Mouse (Mus musculus) myocyte (in vitro differentiated cells): ENCODE results near the gene Chrnb1. TPM values are rescaled to one million over a fixed set of nuclear protein-coding genes. Genes with fewer than 3 reads are reported as not detected.

Source experiments
- H3K27me3 ChIP-seq: one replicate; pipeline ENCODE4 v1.6.1; 2011; ENCODE audit not compliant: control insufficient read depth, insufficient read depth, insufficient read length
- H3K36me3 ChIP-seq: one replicate; pipeline ENCODE4 v1.6.1; 2011; ENCODE audit not compliant: control insufficient read depth, insufficient read depth
- H3K4me2 ChIP-seq: one replicate; pipeline ENCODE4 v1.6.1; 2011; ENCODE audit warnings: low read depth, control low read depth
- H3K4me3 ChIP-seq: one replicate; pipeline ENCODE4 v1.5.1; 2011; ENCODE audit warnings: mild to moderate bottlenecking, control low read depth, moderate library complexity
- H3K79me2 ChIP-seq: one replicate; pipeline ENCODE4 v1.6.1; 2011; ENCODE audit not compliant: control insufficient read depth, insufficient read depth
- H3ac ChIP-seq: one replicate; pipeline ENCODE4 v1.6.1; 2011; ENCODE audit not compliant: control insufficient read depth, insufficient read length
- CEBPB ChIP-seq: IDR thresholded peaks from 2 replicates; pipeline ENCODE4 v1.6.1; 2011; ENCODE audit warnings: mild to moderate bottlenecking, moderate library complexity; ENCODE audit not compliant: poor library complexity, insufficient read depth, severe bottlenecking
- E2F4 ChIP-seq: IDR thresholded peaks from one replicate; pipeline ENCODE4 v1.6.1; 2011; ENCODE audit warnings: mild to moderate bottlenecking, control low read depth, moderate library complexity; ENCODE audit not compliant: insufficient read depth
- MAX ChIP-seq: IDR thresholded peaks from one replicate; pipeline ENCODE4 v1.6.1; 2011; ENCODE audit warnings: low read depth, mild to moderate bottlenecking, control low read depth
- MYOD1 ChIP-seq, 3 experiments: IDR thresholded peaks; one replicate each; pipeline ENCODE4 v1.6.1; 2011; ENCODE audit warnings: control low read depth in 2 of 3, low read depth in 2 of 3, mild to moderate bottlenecking in 2 of 3, moderate library complexity in 1 of 3; ENCODE audit not compliant: insufficient read length in 2 of 3, control insufficient read depth in 1 of 3
- MYOG ChIP-seq, 3 experiments: IDR thresholded peaks; one replicate each; pipeline ENCODE4 v1.6.1; 2011; ENCODE audit warnings: control low read depth in 2 of 3, low read depth in 2 of 3, mild to moderate bottlenecking in 2 of 3; ENCODE audit not compliant: insufficient read length in 2 of 3, control insufficient read depth in 1 of 3, insufficient read depth in 1 of 3
- POLR2A ChIP-seq: IDR thresholded peaks from one replicate; pipeline ENCODE4 v1.6.1; 2011; ENCODE audit warnings: low read depth, mild to moderate bottlenecking, control low read depth, moderate library complexity; ENCODE audit not compliant: insufficient read length
- POLR2AphosphoS2 ChIP-seq: IDR thresholded peaks from one replicate; pipeline ENCODE4 v1.6.1; 2011; ENCODE audit warnings: low read depth, control low read depth; ENCODE audit not compliant: insufficient read length
- REST ChIP-seq: IDR thresholded peaks from one replicate; pipeline ENCODE4 v1.6.1; 2011; ENCODE audit warnings: mild to moderate bottlenecking, control low read depth, moderate library complexity; ENCODE audit not compliant: insufficient read depth, insufficient read length
- SRF ChIP-seq: IDR thresholded peaks from one replicate; pipeline ENCODE4 v1.6.1; 2011; ENCODE audit warnings: low read depth; ENCODE audit not compliant: control insufficient read depth, insufficient read length
- TCF12 ChIP-seq: IDR thresholded peaks from one replicate; pipeline ENCODE4 v1.6.1; 2011; ENCODE audit warnings: mild to moderate bottlenecking, control low read depth; ENCODE audit not compliant: poor library complexity, insufficient read depth, severe bottlenecking
- TCF3 ChIP-seq: IDR thresholded peaks from one replicate; pipeline ENCODE4 v1.6.1; 2011; ENCODE audit warnings: low read depth, control low read depth; ENCODE audit not compliant: insufficient read length
- USF1 ChIP-seq: IDR thresholded peaks from one replicate; pipeline ENCODE4 v1.6.1; 2011; ENCODE audit warnings: low read depth, mild to moderate bottlenecking, control low read depth, moderate library complexity
- polyA plus RNA-seq: library from polyadenylated mRNA; unstranded; fragments of >200 nt; fragmentation: generic; extraction: Trizol; gene quantifications from one replicate; pipeline ENCODE4 v1.2.1, GENCODE M21; 2012; ENCODE audit warnings: missing spikeins

The Chrnb1 gene
- polyA plus RNA-seq, 1 experiment: 95.3 TPM

- Histone ChIP-seq H3K4me3 (peak overlapping the region; percentile 59), H3K27me3 (no peaks in the 10 kb centered on the region), H3K4me2 (peak overlapping the region; percentile 64), H3K79me2 (peaks cover 22% of the 10 kb centered on the region), H3K36me3 (peaks cover 5% of the 10 kb centered on the region), H3ac (peak overlapping the region; percentile 2)
- TF ChIP-seq TCF12: no peak
Measured at GRCm38 (mm10) chr11:69766872-69767624, 28.7 kb downstream of the Chrnb1 start.

GRCm38 (mm10) chr11:69766126-69766609 lies 29.6 kb downstream of the Chrnb1 start:
- Histone ChIP-seq H3ac (peak overlapping the region; percentile 42), H3K36me3 (peaks cover 5% of the 10 kb centered on the region), H3K4me3 (peak overlapping the region; percentile 59), H3K79me2 (peaks cover 22% of the 10 kb centered on the region), H3K4me2 (peak overlapping the region; percentile 64), H3K27me3 (no peaks in the 10 kb centered on the region)
- no peak for TF ChIP-seq POLR2AphosphoS2
- TF ChIP-seq POLR2A: peak; percentile 51

GRCm38 (mm10) chr11:69765221-69766125 lies 30.3 kb downstream of the Chrnb1 start, which contains the start of gene Zbtb4:
TSS of gene Zbtb4 (plus strand) at chr11:69765912.
- Histone ChIP-seq H3K36me3 (peaks cover 2% of the 10 kb centered on the region), H3K79me2 (peaks cover 21% of the 10 kb centered on the region), H3ac (peak within 1 kb of the TSS; percentile 42), H3K4me2 (peak within 1 kb of the TSS; percentile 71), H3K27me3 (no peaks in the 10 kb centered on the region), H3K4me3 (peak within 1 kb of the TSS; percentile 59)
- TF ChIP-seq MYOD1 (IDR thresholded peaks at IDR 0.05; ENCODE audit: control insufficient read depth in 1 of 3, insufficient read length in 2 of 3, low read depth in 2 of 3) (peak in 2 of 3 experiments; percentile 41 to 47), SRF (no peak), MYOG (IDR thresholded peaks at IDR 0.05; ENCODE audit: control insufficient read depth in 1 of 3, insufficient read depth in 1 of 3, insufficient read length in 2 of 3, low read depth in 2 of 3) (peak in 1 of 3 experiments; percentile 44), MAX (no peak), CEBPB (no peak), POLR2A (peak; percentile 11)

- no peak overlapping the region for H3ac ChIP-seq
- TF ChIP-seq TCF12: no peak
- no peak for TF ChIP-seq REST
- no peak for TF ChIP-seq E2F4
- TF ChIP-seq CEBPB: no peak
- no peak for TF ChIP-seq USF1
- no peak for TF ChIP-seq POLR2AphosphoS2
- TF ChIP-seq MYOG (IDR thresholded peaks at IDR 0.05; ENCODE audit: control insufficient read depth in 1 of 3, insufficient read depth in 1 of 3, insufficient read length in 2 of 3, low read depth in 2 of 3): no peak
- no peak for TF ChIP-seq TCF3
- no peak for TF ChIP-seq MYOD1 (IDR thresholded peaks at IDR 0.05; ENCODE audit: control insufficient read depth in 1 of 3, insufficient read length in 2 of 3, low read depth in 2 of 3)
- TF ChIP-seq POLR2A: no peak
- no peak for TF ChIP-seq SRF
- no peak for TF ChIP-seq MAX
- peaks cover 11% of the 10 kb centered on the region for H3K79me2 ChIP-seq
- no peaks in the 10 kb centered on the region for H3K36me3 ChIP-seq
- no peak overlapping the region for H3K4me2 ChIP-seq
- H3K27me3 ChIP-seq: no peaks in the 10 kb centered on the region
- H3K4me3 ChIP-seq: no peak overlapping the region
Measured at GRCm38 (mm10) chr11:69763551-69763950, 32.2 kb downstream of the Chrnb1 start.

GRCm38 (mm10) chr11:69761868-69762267 lies 33.9 kb downstream of the Chrnb1 start, which contains the start of gene Slc35g3:
TSS of gene Slc35g3 (minus strand) at chr11:69761968.
- Histone ChIP-seq H3K4me2 (no peak within 1 kb of the TSS), H3K27me3 (no peaks in the 10 kb centered on the region), H3K4me3 (no peak within 1 kb of the TSS), H3K36me3 (no peaks in the 10 kb centered on the region), H3K79me2 (peaks cover 16% of the 10 kb centered on the region), H3ac (no peak within 1 kb of the TSS)
- no peak for TF ChIP-seq CEBPB
- no peak for TF ChIP-seq POLR2AphosphoS2
- no peak for TF ChIP-seq MAX
- TF ChIP-seq POLR2A: no peak
- no peak for TF ChIP-seq TCF3
- no peak for TF ChIP-seq USF1
